Mouse (Mus musculus) common myeloid progenitor, adult 5-6 weeks (primary cell): ENCODE measurements around the gene Armh4. TPM values are rescaled to one million over a fixed set of nuclear protein-coding genes. Genes with fewer than 3 reads are reported as not detected.
A peak's percentile ranks its signal among the peaks of the same experiment; 100 is the strongest.
"Not testable (repeated sequence)": the region's sequence is repeated elsewhere in the genome, so short reads cannot be mapped to it uniquely, and the experiment has no call there.

Experiments used
- ATAC-seq: replicated peaks from 2 replicates; pipeline ENCODE4 v1.8.0; 2016; ENCODE audit warnings: low read depth, mild to moderate bottlenecking, moderate TSS enrichment, inconsistent platforms; ENCODE audit not compliant: poor library complexity, severe bottlenecking
- total RNA-seq: library from RNA; stranded (forward); fragments of 200-1000, 187-1606 nt; gene quantifications from 2 replicates; pipeline ENCODE4 v1.2.3, GENCODE M21; 2017

Armh4 gene
- total RNA-seq: not detected in 2 replicates

DNA sequence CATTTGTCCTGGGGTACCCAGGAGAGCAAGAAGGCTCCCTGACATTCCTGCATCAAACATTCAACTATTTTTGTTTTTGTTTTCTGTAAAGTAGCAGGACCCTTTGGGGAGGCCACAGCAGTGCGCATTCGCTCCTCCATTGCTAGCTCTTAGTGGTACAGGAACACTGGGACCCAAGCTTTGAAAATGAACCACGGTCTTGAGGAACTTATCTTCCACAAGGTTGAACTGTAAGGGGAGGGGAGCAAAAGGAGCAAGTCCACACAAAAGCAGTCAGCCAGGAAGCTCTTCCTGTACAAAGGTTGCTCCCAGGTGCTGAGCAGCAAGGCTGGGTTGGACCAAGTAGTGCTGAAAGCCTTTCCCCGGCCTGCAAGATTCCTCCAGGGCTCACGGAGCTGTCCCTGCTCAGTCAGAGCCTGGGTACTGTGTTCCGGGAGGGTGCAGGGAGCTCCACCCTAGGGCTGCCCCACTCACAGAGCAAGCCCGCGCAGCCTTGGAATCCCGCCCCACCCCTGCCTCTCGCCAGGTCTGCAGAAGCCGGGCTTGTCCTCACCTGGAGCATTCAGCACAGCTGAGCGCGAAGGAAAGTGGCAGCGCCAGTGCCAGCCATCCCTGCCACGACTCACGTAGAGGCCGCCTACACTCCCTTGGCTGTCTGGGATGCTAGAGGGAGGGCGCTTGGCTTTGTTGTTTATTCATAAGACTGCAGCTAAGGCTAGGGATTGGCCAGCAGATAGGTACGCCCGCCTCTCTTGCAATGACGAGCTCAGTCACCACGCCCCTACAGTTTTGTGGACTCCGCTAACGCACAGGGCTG is at the start of gene Armh4:
Gene Armh4 (minus strand): TSS at position 669 of the 817 bp plus-strand sequence.
- ATAC-seq: peak; percentile 36; the same call in 1 of the 2 replicates

DNA sequence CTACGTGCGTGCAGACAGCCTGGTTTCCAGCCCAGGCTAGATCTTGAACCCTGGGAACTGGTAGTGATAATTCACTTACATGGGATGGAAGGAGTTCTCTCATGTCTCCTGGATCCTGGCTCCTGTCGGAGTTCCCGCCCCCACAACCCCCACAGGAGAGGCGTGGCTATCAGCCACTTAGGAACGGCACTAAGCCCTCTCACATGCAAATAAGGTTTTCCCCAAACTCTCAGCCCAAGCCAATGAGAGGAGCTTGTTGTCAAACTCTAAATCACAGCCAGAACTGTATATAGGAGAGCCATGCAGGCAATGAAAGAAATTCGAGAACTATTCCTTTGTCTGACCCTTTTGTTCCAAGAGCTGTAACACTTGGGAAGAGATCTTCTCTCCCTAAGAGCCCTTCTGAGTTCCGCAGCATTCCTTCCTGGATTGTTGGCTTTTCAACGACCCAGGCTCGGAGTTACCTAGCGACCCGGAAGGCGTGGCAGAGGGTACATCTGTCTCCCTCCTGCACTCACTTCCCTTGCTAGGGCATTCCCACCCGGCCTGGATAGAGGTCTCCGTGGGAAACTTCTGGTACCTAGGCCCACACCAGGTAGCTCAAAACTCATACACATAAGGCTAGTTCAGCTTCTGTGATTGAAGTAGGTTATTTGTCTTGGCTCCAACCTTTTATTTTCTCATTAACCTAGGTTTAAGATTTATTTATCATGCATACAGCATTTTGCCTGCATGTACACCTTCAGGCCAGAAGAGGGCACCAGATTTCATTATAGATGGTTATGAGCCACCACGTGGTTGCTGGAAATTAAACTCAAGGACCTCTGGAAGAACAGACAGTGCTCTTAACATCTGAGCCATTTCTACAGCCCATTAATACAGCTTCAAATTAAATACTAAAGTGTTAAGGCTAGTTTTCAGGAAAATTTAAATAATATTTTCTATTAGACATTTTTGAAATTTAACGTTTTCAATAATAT is 46.3 kb upstream of the Armh4 start:
- 0 out of 2 replicates have a peak, but pooled peaks have one; percentile 36 for ATAC-seq

DNA sequence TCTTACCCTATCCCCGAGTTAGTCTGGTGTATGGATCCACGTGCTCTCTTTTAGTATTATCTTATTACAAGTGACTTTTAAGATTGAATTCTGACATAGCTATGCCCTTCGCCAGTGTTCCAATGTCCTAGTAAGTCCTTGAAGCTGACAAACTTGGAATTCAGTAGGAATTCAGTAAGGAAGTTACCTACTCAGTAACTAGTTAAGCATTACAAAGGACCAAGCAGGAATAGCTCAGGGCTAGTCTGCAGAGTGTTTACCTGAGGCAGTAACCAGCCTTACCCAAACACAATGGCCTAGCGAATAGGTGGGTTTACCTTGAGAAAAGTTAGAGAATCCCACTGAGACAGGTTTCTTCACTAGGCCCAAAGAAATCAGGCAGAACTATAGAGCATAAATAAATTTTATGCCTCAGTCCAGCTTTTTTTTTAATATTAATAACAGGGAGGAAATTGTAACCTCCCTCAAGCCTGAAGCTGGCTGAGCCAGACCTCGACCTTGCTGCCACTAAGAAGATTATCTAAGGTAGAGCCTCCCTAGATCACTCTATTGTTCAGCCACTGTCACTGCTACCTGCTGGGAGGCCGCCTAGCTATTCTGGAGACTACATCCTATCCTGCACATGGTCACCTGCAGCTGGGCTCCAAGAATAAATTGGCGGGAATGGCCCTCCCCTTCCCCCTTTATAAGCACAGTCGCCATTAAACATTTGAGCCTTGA is 36.7 kb upstream of the Armh4 start:
- ATAC-seq: not testable (repeated sequence)

DNA sequence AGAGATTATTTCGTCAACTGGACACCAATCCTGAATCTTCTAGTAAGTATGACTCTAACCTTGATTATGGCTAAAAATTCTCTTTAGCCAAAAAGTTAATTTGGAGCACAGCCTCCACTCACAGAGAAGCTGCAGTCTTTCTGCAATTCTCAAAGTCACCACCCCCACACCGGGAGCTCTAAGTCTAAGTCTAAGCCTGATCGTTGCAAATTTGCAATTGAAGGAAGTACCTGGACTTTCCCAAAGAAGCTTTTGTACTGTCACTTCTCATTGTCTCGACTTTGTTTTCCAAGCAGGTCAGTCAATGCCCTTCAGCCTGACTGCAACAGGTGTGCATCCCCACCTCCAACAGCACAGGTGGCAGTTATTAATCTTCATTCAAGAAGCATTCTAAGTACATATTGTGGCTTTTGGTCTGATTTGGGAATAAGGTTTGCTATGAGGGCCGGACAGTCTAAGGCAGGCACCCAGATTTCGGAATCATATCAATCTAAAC is 35.6 kb upstream of the Armh4 start:
- ATAC-seq: not testable (repeated sequence)

DNA sequence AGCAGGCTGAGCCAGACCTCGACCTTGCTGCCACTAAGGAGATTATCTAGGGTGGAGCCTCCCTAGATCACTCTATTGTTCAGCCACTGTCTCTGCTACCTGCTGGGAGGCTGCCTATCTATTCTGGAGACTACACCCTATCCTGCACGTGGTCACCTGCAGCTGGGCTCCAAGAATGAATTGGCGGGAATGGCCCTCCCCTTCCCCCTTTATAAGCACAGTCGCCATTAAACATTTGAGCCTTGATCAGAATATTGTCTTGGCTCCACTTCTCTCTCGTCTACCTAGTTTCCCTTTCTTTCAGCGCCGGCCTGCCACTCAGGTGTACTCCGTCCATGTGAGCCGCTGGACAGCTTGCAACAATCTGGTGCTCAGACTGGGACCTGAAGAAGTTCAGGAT is 29.8 kb upstream of the Armh4 start:
- not testable (repeated sequence) for ATAC-seq

DNA sequence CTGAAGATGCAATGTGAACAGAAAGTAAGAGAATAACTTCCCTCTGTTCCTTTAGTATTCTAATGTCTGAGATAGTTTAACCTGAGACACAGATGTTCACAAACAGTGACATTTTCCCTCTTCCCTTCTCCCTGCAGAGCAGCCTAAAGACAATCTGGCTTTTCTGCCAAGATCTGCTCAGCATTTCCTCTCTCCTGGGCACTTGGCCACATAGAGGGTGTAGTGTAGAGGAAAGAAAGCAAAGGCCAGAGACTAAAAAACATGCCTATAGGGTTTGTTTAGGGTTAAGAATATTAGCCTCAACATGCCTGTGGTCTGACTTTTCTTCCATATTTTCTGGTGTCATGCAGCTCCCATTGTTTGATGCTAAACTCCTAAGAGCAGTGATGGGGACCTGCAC is 21.9 kb upstream of the Armh4 start:
- not testable (repeated sequence) for ATAC-seq

DNA sequence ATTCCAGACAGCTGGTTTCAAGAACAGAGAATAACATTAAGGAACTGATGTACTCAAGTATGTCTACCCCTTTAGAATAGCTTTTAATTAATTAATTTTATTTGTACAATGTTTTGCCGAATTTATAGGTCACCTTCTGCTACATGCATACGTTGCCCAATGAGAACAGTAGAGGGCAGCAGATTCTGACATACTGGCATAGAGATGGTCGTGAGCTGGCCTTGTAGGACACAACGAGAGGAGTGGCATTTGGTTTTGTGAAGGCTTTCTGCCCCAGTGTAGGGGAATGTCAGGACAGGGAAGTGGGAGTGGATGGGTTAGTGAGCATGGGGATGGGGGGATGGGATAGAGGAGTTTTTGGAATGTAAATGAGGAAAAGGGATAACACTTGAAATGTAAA is 18.3 kb upstream of the Armh4 start:
- 0 out of 2 replicates have a peak, but pooled peaks have one; percentile 47 for ATAC-seq

DNA sequence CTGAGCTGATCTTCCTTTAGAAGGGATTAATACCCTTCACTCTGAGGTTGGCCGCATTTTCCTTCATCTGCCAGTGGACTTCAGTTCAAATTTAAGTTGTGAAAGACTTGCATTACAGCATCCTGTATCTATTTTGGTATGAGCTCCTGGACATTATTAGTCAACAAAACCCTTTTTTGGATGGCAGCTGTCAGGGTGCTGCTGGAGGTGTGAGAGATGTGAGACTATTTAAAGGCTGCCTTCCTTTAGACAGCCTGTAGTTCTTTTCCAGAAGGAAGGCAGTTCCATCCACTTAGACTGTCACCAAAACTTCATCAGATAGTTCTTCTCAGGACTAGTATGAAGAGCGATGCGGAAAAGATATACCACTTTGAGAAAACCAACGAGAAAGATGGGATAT is 10.8 kb upstream of the Armh4 start:
- no peak for ATAC-seq

DNA sequence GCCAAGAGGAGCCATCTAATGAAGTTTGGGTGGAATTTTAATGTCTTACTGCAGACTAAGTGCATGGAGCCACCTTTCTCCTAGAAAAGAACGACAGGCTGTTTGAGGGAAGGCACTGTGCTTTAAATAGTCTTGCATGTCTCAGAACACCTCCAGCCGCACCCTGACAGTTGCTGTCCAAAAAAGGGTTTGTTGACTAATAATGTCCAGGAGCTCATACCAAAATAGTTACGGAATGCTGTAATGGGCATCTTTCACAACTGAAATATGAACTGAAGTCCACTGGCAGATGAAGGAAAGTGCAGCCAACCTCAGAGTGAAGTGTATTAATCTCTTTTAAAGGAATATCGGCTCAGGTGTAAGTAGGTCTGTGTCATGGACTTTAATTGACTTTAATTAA is 7.4 kb upstream of the Armh4 start:
- ATAC-seq: no peak

DNA sequence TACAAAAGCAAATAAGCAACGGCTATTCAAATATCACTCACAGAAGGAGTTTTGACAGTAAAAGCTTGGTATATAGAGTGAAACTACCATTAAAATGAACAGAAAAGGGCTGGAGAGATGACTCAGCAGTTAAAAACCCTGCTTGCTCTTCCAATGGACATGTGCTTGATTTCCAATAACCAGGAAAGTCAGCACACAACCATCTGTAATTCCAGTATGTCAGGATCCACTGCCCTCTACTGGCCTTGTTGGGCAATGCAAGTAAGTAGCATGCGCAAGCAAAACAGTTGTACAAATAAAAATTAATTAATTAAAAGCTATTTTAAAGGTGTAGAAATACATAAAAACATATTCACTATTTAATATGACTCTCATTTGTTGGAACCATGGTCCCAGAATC is 2.6 kb upstream of the Armh4 start:
- peak; percentile 45; the same call in 1 of the 2 replicates for ATAC-seq

DNA sequence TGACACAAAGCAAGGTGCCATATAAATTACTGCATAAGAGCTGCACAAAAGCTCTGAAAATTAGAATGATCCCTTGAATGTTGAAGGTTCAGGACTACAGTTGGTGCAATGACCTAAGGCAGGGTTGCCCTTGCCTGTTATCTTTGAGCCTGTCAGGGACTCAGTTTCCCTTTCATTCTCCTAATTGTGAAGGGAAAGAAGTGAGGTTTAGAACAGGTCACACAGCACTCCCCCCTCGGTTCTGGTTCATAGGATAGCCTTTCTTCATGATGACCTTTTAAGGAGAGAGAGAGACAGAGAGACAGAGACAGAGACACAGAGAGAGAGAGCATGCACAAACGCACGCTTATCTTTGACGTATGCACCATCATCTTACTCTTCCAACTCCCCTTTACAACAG is 683 bp upstream of the Armh4 start:
- ATAC-seq: no peak

DNA sequence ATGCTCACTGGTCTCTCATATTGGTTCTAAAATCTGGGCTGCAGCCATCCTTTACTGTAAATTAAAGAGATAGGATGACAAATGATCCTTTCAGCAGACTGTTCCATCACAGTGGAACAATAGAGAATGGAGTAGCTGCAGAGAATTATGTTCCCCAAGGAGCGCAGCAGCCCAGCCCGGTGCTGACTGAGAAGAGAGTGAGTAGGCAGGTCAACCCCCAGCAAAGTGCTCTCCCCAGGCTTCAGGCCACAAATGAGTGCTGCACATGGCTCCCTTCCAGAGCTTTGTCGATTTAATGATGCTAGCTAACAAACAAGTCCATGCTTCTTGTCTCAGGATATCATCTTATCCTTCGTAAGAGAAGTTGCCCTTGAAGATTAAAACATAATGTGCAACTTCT is 2.8 kb downstream of the Armh4 start:
- ATAC-seq: no peak

DNA sequence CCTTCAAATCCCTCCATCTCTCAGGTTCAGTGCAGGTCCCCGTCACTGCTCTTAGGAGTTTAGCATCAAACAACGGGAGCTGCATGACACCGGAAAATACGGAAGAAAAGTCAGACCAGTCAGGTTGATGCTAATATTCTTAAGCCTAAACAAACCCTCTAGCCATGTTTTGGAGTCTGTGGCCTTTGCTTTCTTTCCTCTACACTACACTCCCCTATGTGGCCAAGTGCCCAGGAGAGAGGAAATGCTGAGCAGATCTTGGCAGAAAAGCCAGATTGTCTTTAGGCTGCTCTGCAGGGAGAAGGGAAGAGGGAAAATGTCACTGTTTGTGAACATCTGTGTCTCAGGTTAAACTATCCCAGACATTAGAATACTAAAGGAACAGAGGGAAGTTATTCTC is 5.6 kb downstream of the Armh4 start:
- not testable (repeated sequence) for ATAC-seq

DNA sequence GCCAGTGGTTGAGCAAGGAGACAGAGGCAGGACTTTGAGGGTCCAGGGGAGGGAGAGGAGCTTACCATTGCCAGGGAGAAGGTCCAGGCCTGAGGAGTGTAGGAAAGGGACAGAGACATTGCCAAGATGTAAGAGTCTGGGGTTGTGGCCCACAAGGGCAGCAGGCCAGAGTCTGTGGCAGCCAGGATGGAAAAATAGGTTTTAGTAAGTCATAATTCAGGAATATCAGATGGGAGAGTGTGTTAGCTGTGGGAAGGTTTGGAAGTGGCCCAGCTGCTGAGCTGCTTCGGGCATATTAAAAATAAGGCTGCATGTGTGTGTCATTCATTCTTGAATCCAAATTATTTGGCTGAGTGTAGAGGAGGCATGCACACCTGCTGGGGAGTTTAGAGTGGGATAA is 11.4 kb downstream of the Armh4 start:
- no peak for ATAC-seq

DNA sequence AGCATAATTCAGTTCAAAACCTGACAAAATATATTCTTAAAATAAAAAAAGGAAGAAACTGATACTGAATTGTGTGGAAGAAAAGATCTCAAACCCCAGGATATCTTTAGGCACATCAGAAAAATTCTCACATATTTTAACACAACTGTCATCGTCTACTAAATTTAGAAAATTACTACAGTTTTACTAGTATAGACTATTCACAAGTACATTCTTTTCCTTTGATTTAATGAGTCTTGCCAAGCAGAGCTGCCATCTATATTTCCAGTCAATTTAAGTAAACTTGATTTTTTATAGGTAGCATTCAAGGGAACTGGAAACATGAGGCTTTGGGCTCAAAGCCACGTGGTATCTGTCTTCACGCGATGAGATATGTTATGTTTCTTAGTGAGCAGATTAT is 16.6 kb downstream of the Armh4 start:
- ATAC-seq: no peak

DNA sequence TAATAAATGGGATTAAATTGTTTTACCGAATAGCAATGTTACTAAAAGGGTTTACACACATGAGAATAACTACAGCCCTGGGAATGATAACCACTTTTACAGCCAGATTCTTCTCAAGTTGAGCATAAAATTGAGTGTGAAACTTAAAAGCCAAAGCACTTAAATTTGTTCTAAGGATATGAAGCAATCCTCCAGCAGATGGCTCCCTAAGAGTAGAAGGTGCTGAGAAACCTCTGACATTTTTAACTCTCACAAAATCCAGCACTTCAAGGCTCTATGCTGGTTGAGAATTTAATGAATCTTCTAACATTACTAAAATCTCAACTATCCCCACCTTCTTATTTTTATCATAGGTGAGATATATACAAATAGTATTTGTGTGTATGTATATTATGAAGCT is 27.3 kb downstream of the Armh4 start:
- ATAC-seq: no peak

DNA sequence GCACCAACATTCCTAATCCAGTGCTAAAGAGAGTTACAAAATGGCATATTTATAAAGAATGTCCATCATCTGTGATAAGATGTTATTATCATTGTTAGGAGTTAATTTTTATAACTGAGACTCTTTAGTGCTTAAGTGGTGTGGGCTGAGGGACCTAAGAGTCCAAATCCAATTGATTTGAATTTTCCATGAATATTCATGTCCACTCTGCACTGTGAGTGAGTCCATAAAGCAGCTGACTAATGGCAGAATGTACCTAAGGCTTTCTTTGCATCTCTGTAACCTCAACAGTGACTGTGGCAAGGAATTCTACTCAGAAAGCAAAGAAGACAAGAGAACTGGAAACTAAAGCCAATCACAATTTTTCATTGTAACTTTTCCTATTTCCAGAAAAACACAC is 30.6 kb downstream of the Armh4 start:
- no peak for ATAC-seq

DNA sequence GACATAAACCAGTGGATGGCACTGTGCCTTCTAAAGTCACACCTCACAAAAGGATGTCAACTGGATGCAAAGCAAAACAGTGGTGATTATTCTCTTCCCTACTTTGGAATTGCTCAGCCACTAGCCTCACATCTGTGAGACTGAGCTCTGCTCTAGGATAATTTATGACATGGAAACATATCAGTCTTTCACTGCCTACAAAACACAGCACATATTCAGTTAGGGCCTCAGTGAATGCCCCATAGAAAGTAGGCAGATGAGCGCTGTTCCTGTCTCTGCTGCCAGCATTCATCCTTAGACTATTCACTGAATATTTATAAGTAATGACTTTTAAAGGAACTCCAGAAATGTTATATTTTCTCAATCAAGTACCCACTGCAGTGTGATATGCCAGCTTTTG is 37.3 kb downstream of the Armh4 start:
- ATAC-seq: no peak

DNA sequence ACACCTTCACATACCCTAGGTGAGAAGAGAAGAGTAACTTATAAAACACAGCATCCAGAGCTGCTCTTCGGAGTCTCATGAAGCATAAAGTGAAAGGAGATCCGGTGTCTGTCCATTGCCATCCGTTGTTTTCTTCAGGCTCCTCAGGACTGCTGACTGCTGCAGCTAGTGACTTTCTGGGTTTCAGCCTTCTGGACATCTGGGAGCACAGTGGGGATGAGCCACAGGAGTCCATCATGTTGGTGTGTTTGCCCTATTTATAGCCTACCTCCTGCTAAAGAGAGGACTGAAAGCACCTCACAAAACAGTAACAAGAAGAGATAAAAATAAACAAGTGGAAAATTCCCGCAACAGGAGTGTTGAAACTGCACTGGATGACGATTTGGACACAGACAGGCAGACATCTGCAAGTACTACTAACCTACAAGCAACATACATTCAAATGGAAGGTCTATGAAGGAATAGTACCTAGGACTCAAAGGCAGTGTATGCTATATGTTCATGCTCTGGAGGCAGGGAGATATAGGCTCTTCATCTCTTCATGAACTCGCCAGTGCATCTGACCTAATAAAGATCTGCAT is 39.1 kb downstream of the Armh4 start:
- ATAC-seq: no peak

DNA sequence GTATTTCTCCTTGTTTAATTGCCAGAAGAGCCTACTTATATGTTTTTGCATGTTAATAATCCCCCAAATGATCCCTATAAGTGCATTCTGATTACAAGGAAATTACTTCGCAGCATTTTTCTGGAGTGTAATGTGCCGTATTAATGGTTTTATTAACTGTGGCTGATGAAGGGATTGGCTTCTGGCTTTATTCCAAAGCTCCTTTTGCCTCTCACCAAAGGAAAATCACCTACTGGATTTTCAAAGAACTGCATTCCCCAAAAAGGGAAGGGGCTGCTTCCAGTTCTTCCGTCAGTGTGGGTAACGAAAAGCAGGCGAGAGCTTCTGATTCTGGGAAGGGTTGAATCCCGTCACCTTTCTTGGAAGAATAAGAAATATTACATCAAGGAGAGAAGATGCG is 43.9 kb downstream of the Armh4 start:
- ATAC-seq: no peak
